Mouse (Mus musculus) lung, embryonic 15.5 days (tissue): ENCODE results near the gene Mdk. TPM values are rescaled to one million over a fixed set of nuclear protein-coding genes. Genes with fewer than 3 reads are reported as not detected.
A peak's percentile ranks its signal among the peaks of the same experiment; 100 is the strongest.

ENCODE experiments used
- ATAC-seq: fragments of 200-750 bp; cut with Nextera tagmentation; 2 replicates; pipeline ENCODE4 v1.8.0; 2017; ENCODE audit warnings: moderate number of reproducible peaks, borderline replicate concordance; ENCODE audit not compliant: low FRiP score, low TSS enrichment; ENCODE audit errors: extremely low read depth
- H3K27ac ChIP-seq: fragments of 300-500 bp; sonication (generic); 2 replicates; pipeline ENCODE4 v1.5.1; 2015; ENCODE audit warnings: moderate library complexity, mild to moderate bottlenecking, inconsistent platforms
- H3K27me3 ChIP-seq: fragments of 300-500 bp; sonication (generic); 2 replicates; pipeline ENCODE4 v1.6.1; 2015; ENCODE audit warnings: inconsistent platforms
- H3K36me3 ChIP-seq: fragments of 300-500 bp; sonication (generic); 2 replicates; pipeline ENCODE4 v1.6.1; 2015; ENCODE audit warnings: inconsistent platforms
- H3K4me1 ChIP-seq: fragments of 300-500 bp; sonication (generic); 2 replicates; pipeline ENCODE4 v1.6.1; 2015; ENCODE audit warnings: inconsistent platforms
- H3K4me2 ChIP-seq: fragments of 300-500 bp; sonication (generic); 2 replicates; pipeline ENCODE4 v1.6.1; 2015; ENCODE audit warnings: inconsistent platforms, mild to moderate bottlenecking, moderate library complexity
- H3K4me3 ChIP-seq: fragments of 300-500 bp; sonication (generic); 2 replicates; pipeline ENCODE4 v1.5.1; 2015; ENCODE audit warnings: mild to moderate bottlenecking, inconsistent platforms
- H3K9ac ChIP-seq: fragments of 300-500 bp; sonication (generic); 2 replicates; pipeline ENCODE4 v1.6.1; 2015; ENCODE audit warnings: inconsistent platforms
- H3K9me3 ChIP-seq: fragments of 300-500 bp; sonication (generic); 2 replicates; pipeline ENCODE4 v1.6.1; 2016; ENCODE audit warnings: inconsistent platforms
- WGBS: fragments of 180-500 bp; shearing (Covaris S2); methylation state at CpG from one replicate; pipeline ENCODE4 v1.1.7; 2015; 5-methylcytosine and 5-hydroxymethylcytosine counted together
- polyA plus RNA-seq: library from polyadenylated mRNA; unstranded; fragments of >200 nt; fragmentation: Nextera tagmentation; extraction: Ambion mirVana; gene quantifications from 2 replicates; pipeline ENCODE4 v1.2.1, GENCODE M21; 2015

The Mdk gene
- polyA plus RNA-seq, 1 experiment from 2014 or later = 858 TPM

DNA sequence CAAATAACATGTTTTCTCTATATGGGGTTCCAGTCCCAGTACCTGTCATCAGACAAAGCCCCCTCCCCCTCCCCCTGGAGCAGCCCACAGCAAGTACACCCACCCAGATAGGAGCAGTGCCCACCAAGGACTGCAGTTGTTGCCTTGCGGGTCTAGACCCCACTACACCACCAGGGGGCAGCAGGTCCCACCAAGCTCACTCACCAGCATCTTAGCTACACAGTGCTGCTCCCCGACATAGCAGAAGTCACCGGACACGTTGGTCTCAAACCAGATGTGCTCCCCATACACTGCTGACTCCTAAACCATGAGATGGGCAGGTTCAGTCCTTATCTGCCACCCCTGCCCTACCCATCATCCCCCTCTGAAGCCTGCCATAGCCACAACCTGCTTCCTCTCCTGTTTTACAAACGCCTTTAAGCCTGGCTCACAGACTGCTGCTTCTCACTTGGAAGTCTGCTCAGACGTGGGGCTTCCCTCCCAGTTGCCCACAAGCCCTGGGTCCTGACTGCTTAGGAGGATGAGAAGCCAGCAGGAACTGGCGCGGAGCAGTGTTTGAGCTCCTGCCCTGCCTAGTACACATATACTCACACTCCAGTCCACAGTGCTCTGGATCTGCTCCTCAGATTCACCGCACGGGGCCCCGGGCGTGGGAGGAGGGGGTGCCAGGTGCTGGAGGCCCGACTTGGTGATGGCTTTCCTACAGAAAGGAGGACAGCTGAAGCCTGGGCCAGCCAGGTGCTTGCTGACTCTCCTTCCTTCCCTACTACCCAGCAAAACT lies 12.3 kb upstream of the Mdk start:
- Histone ChIP-seq H3K4me1 (peaks cover 34% of the 10 kb centered on the region), H3K4me2 (no peak overlapping the region), H3K9ac (0 out of 2 replicates have a peak overlapping the region, but pooled peaks have one; percentile 10), H3K36me3 (peaks cover 22% of the 10 kb centered on the region), H3K9me3 (no peaks in the 10 kb centered on the region), H3K27me3 (no peaks in the 10 kb centered on the region), H3K4me3 (no peak overlapping the region), H3K27ac (no peak overlapping the region)
- peak; percentile 21; the same call in 1 of the 2 replicates for ATAC-seq
- 40% methylated on average over 13 of the region's 13 CpGs for WGBS

DNA sequence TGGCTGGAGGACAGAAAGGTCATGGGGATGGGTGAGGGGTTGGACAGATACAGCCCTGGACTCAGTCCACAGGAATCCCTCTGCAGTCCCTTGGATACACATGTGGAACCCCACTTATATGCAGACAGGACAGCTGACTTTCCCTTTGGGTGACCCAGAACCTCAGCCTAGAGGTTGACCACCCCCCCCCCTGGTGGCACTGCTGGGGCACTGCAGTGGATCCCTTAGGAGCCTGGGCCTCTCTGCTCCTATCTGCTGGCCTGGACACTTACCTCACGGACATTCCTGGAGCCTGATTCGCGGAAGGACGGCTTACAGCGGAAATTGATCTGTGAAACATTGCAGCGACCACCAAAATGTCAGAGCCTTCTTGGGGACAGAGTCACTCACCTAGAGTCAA lies 10.3 kb upstream of the Mdk start:
- Histone ChIP-seq H3K4me3 (no peak overlapping the region), H3K36me3 (peaks cover 42% of the 10 kb centered on the region), H3K9ac (no peak overlapping the region), H3K27ac (no peak overlapping the region), H3K27me3 (no peaks in the 10 kb centered on the region), H3K4me1 (peaks cover 14% of the 10 kb centered on the region), H3K4me2 (no peak overlapping the region), H3K9me3 (no peaks in the 10 kb centered on the region)
- WGBS = 63% methylated on average over 6 of the region's 6 CpGs
- ATAC-seq = no peak

DNA sequence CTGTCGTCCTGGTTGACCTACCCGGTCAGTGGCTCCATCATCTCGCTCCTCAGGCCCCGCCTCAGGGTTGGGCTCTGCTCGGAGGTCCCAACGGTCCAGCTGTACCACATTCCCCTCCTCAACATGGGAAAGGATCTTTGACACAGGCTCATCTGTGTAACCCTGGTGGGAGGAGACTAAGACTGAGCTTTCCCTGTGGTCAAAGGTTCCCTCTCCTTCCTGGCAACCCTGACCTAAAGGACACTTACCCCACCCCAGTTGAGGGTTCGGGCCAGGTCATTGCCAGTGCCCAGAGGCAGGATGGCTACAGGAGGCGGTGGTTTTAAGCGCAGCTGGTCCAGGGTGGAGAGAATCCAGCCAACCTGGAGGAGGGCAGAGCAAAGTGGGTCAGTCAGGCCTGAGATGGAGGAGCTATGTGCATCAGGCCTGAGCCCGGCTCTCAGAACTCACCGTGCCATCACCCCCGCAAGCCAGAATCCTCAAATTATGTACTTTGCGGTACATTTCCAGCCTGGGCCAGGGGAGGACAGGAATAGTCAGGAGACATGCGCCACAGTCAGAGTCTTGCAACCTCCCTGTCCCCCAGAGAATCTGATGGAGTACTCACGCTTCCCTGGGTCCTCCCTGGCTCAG lies 7.3 kb upstream of the Mdk start:
- ATAC-seq = no peak
- Histone ChIP-seq H3K27me3 (no peaks in the 10 kb centered on the region), H3K27ac (no peak overlapping the region), H3K4me2 (no peak overlapping the region), H3K4me1 (peaks cover 3% of the 10 kb centered on the region), H3K36me3 (peaks cover 69% of the 10 kb centered on the region), H3K4me3 (no peak overlapping the region), H3K9ac (no peak overlapping the region), H3K9me3 (no peaks in the 10 kb centered on the region)
- WGBS = 81% methylated on average over 15 of the region's 15 CpGs

DNA sequence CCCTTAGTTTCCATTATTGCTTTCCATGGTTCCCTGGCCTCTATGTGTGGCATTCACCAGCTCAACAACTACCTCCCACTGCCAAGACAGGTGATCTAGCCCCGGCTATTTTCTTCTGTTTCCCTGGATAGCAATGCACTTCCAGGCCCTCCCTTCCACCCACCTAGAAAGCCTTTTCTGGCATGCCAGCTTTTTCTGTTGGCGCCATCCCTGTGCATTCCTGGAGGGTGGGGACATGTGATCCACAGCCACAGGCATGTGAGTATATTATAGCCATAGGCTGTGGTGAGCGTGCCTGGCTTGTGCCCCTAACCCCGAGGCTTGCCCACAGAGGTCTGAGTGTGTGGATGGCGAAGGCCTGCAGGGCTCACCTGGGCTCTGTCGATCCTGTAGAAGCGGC lies 4.1 kb upstream of the Mdk start:
- WGBS = 93% methylated on average over 7 of the region's 7 CpGs
- H3K36me3 ChIP-seq = peaks cover 64% of the 10 kb centered on the region

DNA sequence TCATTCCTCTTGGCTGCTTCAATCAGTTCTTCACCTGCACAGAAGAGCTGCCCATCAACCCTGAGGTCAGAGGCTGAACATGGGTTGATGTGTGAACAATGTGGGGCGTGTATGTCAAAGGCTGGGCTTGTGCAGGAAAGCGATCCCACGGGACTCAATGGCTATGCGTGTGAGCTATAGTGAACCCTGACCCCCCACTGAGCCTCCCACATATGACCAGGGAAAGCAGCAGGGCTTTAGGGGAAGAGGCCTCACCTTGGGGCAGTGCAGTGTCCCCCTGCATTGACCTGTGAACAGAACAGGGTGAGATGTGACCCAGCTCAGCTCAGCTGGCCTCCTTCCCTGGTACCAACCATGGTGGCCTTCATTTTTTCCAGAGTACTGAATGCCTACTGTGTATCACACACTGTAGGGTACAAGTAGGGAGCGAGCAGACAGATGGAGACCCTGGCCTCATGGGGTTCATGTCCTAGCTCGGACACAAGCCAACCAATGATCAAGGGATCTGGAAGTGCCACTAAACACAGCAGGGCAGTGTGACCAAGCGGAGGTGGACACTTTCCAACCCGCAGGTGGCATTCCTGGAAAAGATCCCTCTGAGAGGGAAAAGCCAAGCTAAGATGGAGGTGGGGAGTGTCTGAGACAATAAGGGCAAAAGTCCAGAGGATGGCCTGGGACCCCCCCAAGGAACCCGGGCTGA lies 2.9 kb upstream of the Mdk start:
- H3K27me3 ChIP-seq = no peaks in the 10 kb centered on the region
- H3K9ac ChIP-seq = no peak overlapping the region
- H3K27ac ChIP-seq = no peak overlapping the region
- WGBS = 84% methylated on average over 9 of the region's 9 CpGs
- H3K4me1 ChIP-seq = peaks cover 28% of the 10 kb centered on the region
- H3K4me3 ChIP-seq = no peak overlapping the region
- peaks cover 56% of the 10 kb centered on the region for H3K36me3 ChIP-seq
- H3K9me3 ChIP-seq = no peaks in the 10 kb centered on the region
- no peak for ATAC-seq
- H3K4me2 ChIP-seq = no peak overlapping the region

More for the DNA sequence above, 4.1 kb upstream of the Mdk start:
- Histone ChIP-seq H3K4me3 (no peak overlapping the region), H3K27me3 (no peaks in the 10 kb centered on the region), H3K9ac (no peak overlapping the region), H3K4me1 (peaks cover 20% of the 10 kb centered on the region), H3K9me3 (no peaks in the 10 kb centered on the region), H3K4me2 (no peak overlapping the region), H3K27ac (no peak overlapping the region)
- ATAC-seq = no peak

DNA sequence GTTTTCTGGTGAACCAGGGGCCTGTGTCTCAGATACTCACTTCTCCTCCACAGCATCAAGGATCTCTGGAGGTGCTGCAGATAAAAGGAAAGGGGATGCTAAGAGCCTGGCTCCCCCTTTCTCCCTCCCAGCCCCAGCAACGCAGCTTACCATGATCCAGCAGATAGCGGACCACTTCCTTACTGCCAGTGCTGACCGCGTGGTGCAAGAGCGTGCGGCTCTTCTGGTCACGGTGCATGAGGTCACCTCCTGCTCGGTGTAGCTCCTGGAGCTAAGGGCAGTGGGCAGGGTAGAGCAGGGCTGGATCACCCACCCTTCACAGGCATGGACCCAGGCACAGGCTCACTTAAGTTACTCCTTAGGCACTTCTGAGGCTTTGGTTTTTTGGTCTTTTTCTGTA lies 1.9 kb upstream of the Mdk start:
- H3K4me3 ChIP-seq = no peak overlapping the region
- no peaks in the 10 kb centered on the region for H3K9me3 ChIP-seq
- no peak overlapping the region for H3K9ac ChIP-seq
- no peak overlapping the region for H3K4me2 ChIP-seq
- H3K36me3 ChIP-seq = peaks cover 49% of the 10 kb centered on the region
- no peaks in the 10 kb centered on the region for H3K27me3 ChIP-seq
- no peak for ATAC-seq
- H3K4me1 ChIP-seq = peaks cover 34% of the 10 kb centered on the region
- no peak overlapping the region for H3K27ac ChIP-seq
- 43% methylated on average over 8 of the region's 8 CpGs for WGBS

DNA sequence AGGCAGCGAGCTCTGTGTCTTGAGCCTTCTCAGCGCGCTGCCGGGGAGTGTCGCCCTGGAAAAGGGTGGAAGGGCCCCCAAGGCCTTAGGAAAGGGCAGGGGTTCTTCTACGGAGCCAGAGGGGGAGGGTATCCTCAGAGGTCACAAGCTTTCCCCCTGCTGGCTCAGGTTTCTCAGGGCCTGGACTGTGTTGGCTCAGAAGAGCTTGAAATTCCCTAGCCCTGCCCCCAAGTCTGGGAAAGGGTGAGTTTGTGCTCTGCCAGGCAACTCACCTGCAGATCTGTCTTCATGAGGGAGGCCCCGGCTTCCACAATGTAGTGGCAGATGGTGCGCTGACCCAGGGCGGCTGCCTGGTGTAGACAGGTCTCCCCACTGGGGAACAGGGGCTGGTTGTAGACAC lies 1.4 kb upstream of the Mdk start:
- Histone ChIP-seq H3K9me3 (no peaks in the 10 kb centered on the region), H3K4me3 (no peak overlapping the region), H3K27ac (peak overlapping the region; percentile 29; the same call in 1 of the 2 replicates), H3K4me1 (peaks cover 35% of the 10 kb centered on the region), H3K4me2 (no peak overlapping the region), H3K9ac (no peak overlapping the region), H3K27me3 (no peaks in the 10 kb centered on the region), H3K36me3 (peaks cover 46% of the 10 kb centered on the region)
- WGBS = 37% methylated on average over 9 of the region's 9 CpGs
- ATAC-seq = no peak

DNA sequence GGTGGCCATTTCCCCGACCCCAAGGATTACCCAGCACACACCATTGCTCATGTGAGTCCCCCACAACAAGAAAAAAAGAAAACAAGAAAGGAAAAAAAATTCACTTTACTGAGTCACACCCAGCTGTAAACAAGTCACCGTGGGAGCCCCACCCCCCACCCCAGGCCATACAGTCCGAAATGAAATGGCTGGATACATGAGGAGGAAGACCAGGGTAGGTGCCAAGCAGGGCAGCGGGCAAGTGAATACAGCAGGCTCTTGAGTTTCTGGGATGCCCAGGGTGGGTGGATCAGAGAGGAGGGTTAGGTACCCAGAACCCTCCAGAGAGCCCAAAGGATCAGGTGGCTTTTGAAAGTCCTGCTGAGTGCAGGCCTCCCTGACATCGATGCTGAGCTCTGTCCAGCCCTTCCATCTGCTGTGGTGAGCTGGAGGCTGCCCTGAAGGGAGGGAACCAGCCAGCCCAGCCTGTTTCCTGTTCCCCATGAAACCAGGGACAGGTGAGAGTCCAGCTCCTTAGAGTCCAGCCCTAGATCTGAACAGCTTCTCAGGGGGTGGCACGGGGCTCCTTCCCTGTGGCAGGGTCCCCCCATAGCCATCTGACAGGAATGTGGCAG lies 747 bp upstream of the Mdk start:
- ATAC-seq = no peak
- H3K27me3 ChIP-seq = no peaks in the 10 kb centered on the region
- no peak overlapping the region for H3K9ac ChIP-seq
- no peaks in the 10 kb centered on the region for H3K9me3 ChIP-seq
- H3K4me3 ChIP-seq = no peak overlapping the region
- peak overlapping the region; percentile 76; the same call in 1 of the 2 replicates for H3K4me2 ChIP-seq
- 24% methylated on average over 6 of the region's 6 CpGs for WGBS
- H3K36me3 ChIP-seq = peaks cover 40% of the 10 kb centered on the region
- H3K4me1 ChIP-seq = peaks cover 40% of the 10 kb centered on the region
- peak overlapping the region; percentile 94; the same call in 1 of the 2 replicates for H3K27ac ChIP-seq

DNA sequence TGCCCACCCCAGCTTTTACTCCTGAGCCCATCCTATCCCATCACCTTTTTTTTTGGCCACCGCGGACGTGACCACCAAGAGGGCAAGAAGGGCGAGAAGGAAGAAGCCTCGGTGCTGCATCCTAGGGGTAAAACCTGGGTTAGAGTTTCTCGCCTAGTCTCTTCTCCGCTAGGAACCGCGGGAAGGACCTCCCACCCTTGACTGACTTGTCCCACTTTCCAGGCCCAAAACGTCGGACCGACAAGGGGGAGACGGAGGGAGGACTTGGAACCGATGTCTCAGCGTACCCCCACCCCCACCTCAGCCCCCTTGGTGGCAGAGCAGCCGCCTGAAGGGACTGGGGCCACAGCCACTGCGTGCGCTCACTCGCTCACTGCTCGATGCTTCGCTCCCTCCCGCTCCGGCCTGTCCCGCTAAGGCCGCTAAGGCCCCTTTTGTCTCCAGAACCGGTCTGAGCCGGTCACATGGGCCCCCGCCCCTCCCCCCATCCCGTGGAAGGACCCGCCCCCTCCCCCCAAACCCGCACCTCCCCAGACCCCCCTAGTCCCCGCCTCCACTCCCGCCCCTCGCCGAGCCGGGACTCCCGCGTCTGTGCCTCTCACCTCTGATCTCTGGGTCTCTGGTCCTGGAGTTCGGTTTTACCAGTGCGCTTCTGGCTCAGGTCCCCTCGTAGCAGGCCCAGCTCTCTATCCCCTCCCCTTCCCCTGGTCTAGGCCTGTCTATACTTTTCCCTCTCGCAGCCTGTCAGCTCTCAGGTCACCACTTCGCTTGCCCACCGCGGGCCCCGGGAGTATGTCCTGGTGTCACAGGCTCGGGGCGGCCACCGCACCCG lies 553 bp downstream of the Mdk start:
- H3K27me3 ChIP-seq = no peaks in the 10 kb centered on the region; the same call in 1 of the 2 replicates
- peak overlapping the region; percentile 76 for H3K4me2 ChIP-seq
- peak overlapping the region; percentile 83 for H3K9ac ChIP-seq
- peak overlapping the region; percentile 94 for H3K27ac ChIP-seq
- H3K36me3 ChIP-seq = peaks cover 27% of the 10 kb centered on the region; the same call in 1 of the 2 replicates
- peak; percentile 77 for ATAC-seq
- H3K4me1 ChIP-seq = peaks cover 44% of the 10 kb centered on the region
- 2% methylated on average over 42 of the region's 50 CpGs for WGBS
- no peaks in the 10 kb centered on the region for H3K9me3 ChIP-seq
- H3K4me3 ChIP-seq = peak overlapping the region; percentile 71

DNA sequence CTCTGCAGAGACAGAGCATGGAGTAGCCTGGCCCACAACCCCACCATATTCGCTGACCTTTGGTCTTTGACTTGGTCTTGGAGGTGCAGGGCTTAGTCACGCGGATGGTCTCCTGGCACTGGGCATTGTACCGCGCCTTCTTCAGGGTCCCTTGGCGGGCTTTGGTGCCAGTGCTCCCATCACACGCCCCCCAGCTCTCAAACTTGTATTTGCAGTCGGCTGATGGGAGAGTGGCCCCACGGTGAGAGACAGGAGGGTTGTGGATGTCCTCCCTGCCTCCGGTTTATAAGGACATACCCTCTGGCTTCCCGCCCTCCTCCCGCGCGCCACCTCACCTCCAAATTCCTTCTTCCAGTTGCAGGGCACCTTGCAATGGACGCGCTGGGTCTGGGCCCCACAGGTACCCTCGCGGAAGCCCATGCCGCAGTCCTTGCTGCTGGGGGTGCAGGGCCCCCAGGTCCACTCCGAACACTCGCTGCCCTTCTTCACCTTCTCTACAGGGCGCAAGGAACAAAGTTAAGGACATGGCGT lies 1.3 kb downstream of the Mdk start:
- no peaks in the 10 kb centered on the region for H3K9me3 ChIP-seq
- H3K27me3 ChIP-seq = no peaks in the 10 kb centered on the region; the same call in 1 of the 2 replicates
- no peak for ATAC-seq
- peak overlapping the region; percentile 71 for H3K4me3 ChIP-seq
- H3K4me1 ChIP-seq = peaks cover 44% of the 10 kb centered on the region
- H3K36me3 ChIP-seq = peaks cover 20% of the 10 kb centered on the region; the same call in 1 of the 2 replicates
- H3K4me2 ChIP-seq = peak overlapping the region; percentile 76
- peak overlapping the region; percentile 83 for H3K9ac ChIP-seq
- H3K27ac ChIP-seq = peak overlapping the region; percentile 94
- 1% methylated on average over 23 of the region's 23 CpGs for WGBS
